Mouse (Mus musculus): ENCODE data around the gene Trrap. TPM values are rescaled to one million over a fixed set of nuclear protein-coding genes. Genes with fewer than 3 reads are reported as not detected.

The Trrap gene
- polyA plus RNA-seq, 1 experiment from 2014 or later, result 91.9 TPM

GRCm38 (mm10) chr5:144755191-144755590 is 12.3 kb upstream of the Trrap start:
- DNase-seq (ENCODE audit: low spot score), result no peak
- H3K9me3 ChIP-seq (replicated peaks), result no peaks in the 10 kb centered on the region
- no peak overlapping the region for H3K4me3 ChIP-seq
- peaks cover 19% of the 10 kb centered on the region; the same call in 1 of the 2 replicates for H3K27me3 ChIP-seq (ENCODE audit: low read depth, poor library complexity, severe bottlenecking)
- 80% methylated on average over 10 of the region's 10 CpGs for WGBS
- H3K27ac ChIP-seq, result no peak overlapping the region
- H3K36me3 ChIP-seq, result no peaks in the 10 kb centered on the region
- peaks cover 10% of the 10 kb centered on the region for H3K4me1 ChIP-seq

DNA sequence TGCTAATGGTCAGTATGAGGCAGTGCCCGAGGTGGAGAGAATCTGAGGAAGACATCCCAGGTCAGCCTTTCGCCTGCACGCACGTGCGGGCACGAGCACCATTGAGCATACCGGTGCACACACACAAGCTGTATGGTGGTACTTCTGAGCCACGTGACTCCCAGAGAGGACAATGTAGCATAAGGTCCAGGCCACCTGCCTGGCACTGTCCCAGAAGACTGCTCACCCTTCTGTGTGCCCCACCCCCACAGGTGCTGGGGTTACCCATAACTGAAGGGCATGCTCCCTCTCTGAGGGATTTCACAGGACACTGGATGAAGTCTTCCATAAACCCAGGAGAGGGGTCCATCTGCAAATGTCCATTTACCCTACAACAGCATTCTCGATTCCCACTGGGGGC is 10.1 kb upstream of the Trrap start:
- peaks cover 40% of the 10 kb centered on the region for H3K27me3 ChIP-seq (ENCODE audit: low read depth, poor library complexity, severe bottlenecking)
- no peak overlapping the region for H3K4me3 ChIP-seq
- DNase-seq (ENCODE audit: low spot score), result no peak
- no peaks in the 10 kb centered on the region for H3K9me3 ChIP-seq (replicated peaks)
- WGBS, result 85% methylated on average over 9 of the region's 9 CpGs
- H3K36me3 ChIP-seq, result no peaks in the 10 kb centered on the region
- H3K27ac ChIP-seq, result no peak overlapping the region
- H3K4me1 ChIP-seq, result peaks cover 15% of the 10 kb centered on the region

GRCm38 (mm10) chr5:144758422-144758821 is 9.1 kb upstream of the Trrap start:
- H3K27ac ChIP-seq, result no peak overlapping the region
- peaks cover 49% of the 10 kb centered on the region for H3K27me3 ChIP-seq (ENCODE audit: low read depth, poor library complexity, severe bottlenecking)
- H3K4me1 ChIP-seq, result peaks cover 12% of the 10 kb centered on the region
- no peaks in the 10 kb centered on the region for H3K9me3 ChIP-seq (replicated peaks)
- H3K36me3 ChIP-seq, result no peaks in the 10 kb centered on the region
- H3K4me3 ChIP-seq, result no peak overlapping the region
- no peak for DNase-seq (ENCODE audit: low spot score)
- WGBS, result 19% methylated on average over 8 of the region's 8 CpGs

GRCm38 (mm10) chr5:144761161-144761868 is 6.2 kb upstream of the Trrap start, which contains the start of gene Tmem130:
Gene Tmem130 (minus strand): TSS chr5:144761818.
- peaks cover 12% of the 10 kb centered on the region for H3K4me1 ChIP-seq
- peak; percentile 49 for DNase-seq (ENCODE audit: low spot score)
- H3K9me3 ChIP-seq (replicated peaks), result no peaks in the 10 kb centered on the region
- H3K27ac ChIP-seq, result no peak within 1 kb of the TSS
- peak within 1 kb of the TSS; percentile 46 for H3K4me3 ChIP-seq
- peaks cover 49% of the 10 kb centered on the region for H3K27me3 ChIP-seq (ENCODE audit: low read depth, poor library complexity, severe bottlenecking)
- WGBS, result 2% methylated on average over 38 of the region's 38 CpGs
- no peaks in the 10 kb centered on the region for H3K36me3 ChIP-seq

- no peak overlapping the region for H3K27ac ChIP-seq
- no peak overlapping the region for H3K4me3 ChIP-seq
- H3K27me3 ChIP-seq (ENCODE audit: low read depth, poor library complexity, severe bottlenecking), result peaks cover 24% of the 10 kb centered on the region
- peaks cover 19% of the 10 kb centered on the region for H3K4me1 ChIP-seq
- DNase-seq (ENCODE audit: low spot score), result no peak
- H3K36me3 ChIP-seq, result peaks cover 18% of the 10 kb centered on the region
- WGBS, result 85% methylated on average over 7 of the region's 7 CpGs
- H3K9me3 ChIP-seq (replicated peaks), result no peaks in the 10 kb centered on the region
Measured at GRCm38 (mm10) chr5:144766026-144766425, 1.5 kb upstream of the Trrap start.

DNA sequence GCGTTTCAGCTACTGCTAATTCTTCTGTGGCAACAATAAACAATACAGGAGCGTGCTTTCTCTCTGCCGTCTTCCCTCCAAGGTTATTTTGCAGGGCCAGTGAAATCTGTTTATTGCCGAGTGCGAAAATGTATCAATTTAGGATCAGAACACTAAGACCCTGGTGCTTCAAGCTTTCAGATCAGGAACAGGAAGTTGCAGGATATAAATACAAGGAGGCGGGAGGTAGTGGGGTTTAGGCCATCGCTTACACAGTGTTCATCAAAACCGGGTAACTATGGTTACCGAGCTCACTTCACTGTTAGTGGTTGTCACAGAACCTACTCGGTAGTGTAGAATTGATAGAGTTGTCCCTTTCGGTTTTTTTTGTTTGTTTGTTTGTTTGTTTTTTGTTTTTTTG is 886 bp upstream of the Trrap start:
- Histone ChIP-seq H3K27me3 (ENCODE audit: low read depth, poor library complexity, severe bottlenecking) (peaks cover 17% of the 10 kb centered on the region), H3K9me3 (replicated peaks) (no peaks in the 10 kb centered on the region), H3K27ac (no peak overlapping the region), H3K4me3 (no peak overlapping the region), H3K36me3 (peaks cover 24% of the 10 kb centered on the region), H3K4me1 (peaks cover 13% of the 10 kb centered on the region)
- DNase-seq (ENCODE audit: low spot score), result no peak
- WGBS, result 92% methylated on average over 11 of the region's 11 CpGs

GRCm38 (mm10) chr5:144767911-144768841 is 644 bp downstream of the Trrap start:
- under 1% methylated on average over 92 of the region's 92 CpGs for WGBS
- H3K9me3 ChIP-seq (replicated peaks), result no peaks in the 10 kb centered on the region
- H3K4me3 ChIP-seq, result peak overlapping the region; percentile 89
- peaks cover 38% of the 10 kb centered on the region for H3K36me3 ChIP-seq
- peaks cover 13% of the 10 kb centered on the region for H3K4me1 ChIP-seq
- DNase-seq (ENCODE audit: low spot score), result peak; percentile 95
- peak overlapping the region; percentile 98 for H3K27ac ChIP-seq
- H3K27me3 ChIP-seq (ENCODE audit: low read depth, poor library complexity, severe bottlenecking), result peaks cover 2% of the 10 kb centered on the region; the same call in 1 of the 2 replicates

DNA sequence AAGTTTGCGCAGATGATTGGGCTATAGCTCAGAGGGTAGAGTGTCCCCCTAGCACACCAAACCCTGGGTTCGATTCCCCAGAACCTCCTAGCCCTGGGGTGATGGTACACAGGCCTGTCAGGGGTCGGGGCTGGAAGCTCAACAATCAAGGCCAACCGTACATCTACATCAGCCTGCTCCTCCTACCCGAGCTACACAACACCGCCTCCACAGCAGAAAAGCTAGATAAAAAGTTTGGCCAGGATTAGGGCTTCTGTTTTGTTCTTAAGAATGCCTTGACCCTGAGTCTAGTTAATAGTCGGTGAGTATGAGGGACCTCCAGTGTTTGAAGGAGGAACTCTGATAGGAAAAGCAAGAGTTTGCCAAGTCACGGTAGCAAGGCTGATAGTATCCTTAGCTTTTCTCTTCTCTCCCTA is 1.5 kb downstream of the Trrap start:
- 41% methylated on average over 8 of the region's 8 CpGs for WGBS
- Histone ChIP-seq H3K36me3 (peaks cover 46% of the 10 kb centered on the region), H3K4me1 (peaks cover 13% of the 10 kb centered on the region), H3K27me3 (ENCODE audit: low read depth, poor library complexity, severe bottlenecking) (no peaks in the 10 kb centered on the region), H3K4me3 (peak overlapping the region; percentile 89), H3K9me3 (replicated peaks) (no peaks in the 10 kb centered on the region), H3K27ac (peak overlapping the region; percentile 98)
- DNase-seq (ENCODE audit: low spot score), result no peak

DNA sequence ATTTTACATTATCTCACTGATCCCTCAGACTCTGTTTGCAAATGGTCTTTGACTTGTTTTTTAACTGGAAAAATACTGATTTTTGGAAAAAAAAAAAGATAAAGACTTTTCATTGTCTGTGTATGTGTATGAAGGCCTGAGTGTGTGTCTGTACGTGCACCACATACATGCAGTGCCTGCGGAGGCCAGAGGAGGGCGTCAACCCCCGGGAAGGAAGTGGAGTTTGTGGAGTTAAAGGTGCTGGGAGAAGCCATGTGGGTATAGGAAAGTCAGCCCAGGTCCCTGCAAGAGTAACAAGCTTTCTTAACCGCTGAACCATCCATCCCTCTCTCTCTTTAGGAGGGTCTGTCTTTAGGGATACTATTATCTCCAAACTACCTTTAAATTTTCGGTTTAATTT is 5.7 kb downstream of the Trrap start:
- H3K36me3 ChIP-seq, result peaks cover 87% of the 10 kb centered on the region

GRCm38 (mm10) chr5:144780654-144781053 is 13.1 kb downstream of the Trrap start:
- Histone ChIP-seq H3K36me3 (peaks cover 99% of the 10 kb centered on the region), H3K27ac (no peak overlapping the region), H3K4me3 (no peak overlapping the region), H3K4me1 (no peaks in the 10 kb centered on the region), H3K9me3 (replicated peaks) (no peaks in the 10 kb centered on the region), H3K27me3 (ENCODE audit: low read depth, poor library complexity, severe bottlenecking) (no peaks in the 10 kb centered on the region)
- WGBS, result 90% methylated on average over 8 of the region's 8 CpGs
- DNase-seq (ENCODE audit: low spot score), result no peak

More for the DNA sequence above, 5.7 kb downstream of the Trrap start:
- no peak for DNase-seq (ENCODE audit: low spot score)
- H3K27me3 ChIP-seq (ENCODE audit: low read depth, poor library complexity, severe bottlenecking), result no peaks in the 10 kb centered on the region
- peaks cover 10% of the 10 kb centered on the region for H3K4me1 ChIP-seq
- H3K9me3 ChIP-seq (replicated peaks), result no peaks in the 10 kb centered on the region
- H3K4me3 ChIP-seq, result no peak overlapping the region
- WGBS, result 92% methylated on average over 6 of the region's 6 CpGs
- no peak overlapping the region for H3K27ac ChIP-seq

DNA sequence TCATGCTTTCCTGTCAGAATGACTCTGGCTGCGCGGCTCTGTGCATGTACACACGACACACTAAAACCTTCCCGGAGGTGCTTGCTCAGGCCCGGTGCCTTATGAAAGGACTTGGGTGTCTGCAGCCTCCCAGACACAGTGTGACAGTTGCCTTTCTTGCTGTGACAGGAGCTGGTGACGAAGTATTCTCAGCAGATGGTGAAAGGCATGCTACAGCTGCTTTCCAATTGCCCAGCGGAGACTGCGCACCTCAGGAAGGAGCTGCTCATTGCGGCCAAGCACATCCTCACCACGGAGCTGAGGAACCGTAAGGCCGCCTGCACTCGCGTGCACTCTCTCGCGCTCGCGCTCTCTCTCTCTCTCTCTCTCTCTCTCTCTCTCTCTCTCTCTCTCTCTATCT is 18.9 kb downstream of the Trrap start:
- Histone ChIP-seq H3K36me3 (peaks cover 100% of the 10 kb centered on the region), H3K9me3 (replicated peaks) (no peaks in the 10 kb centered on the region), H3K4me1 (no peaks in the 10 kb centered on the region), H3K4me3 (no peak overlapping the region), H3K27me3 (ENCODE audit: low read depth, poor library complexity, severe bottlenecking) (no peaks in the 10 kb centered on the region), H3K27ac (no peak overlapping the region)
- WGBS, result 96% methylated on average over 18 of the region's 18 CpGs
- DNase-seq (ENCODE audit: low spot score), result no peak

GRCm38 (mm10) chr5:144793374-144793773 is 25.8 kb downstream of the Trrap start:
- WGBS, result 85% methylated on average over 5 of the region's 5 CpGs
- no peak for DNase-seq (ENCODE audit: low spot score)
- Histone ChIP-seq H3K27ac (no peak overlapping the region), H3K4me3 (no peak overlapping the region), H3K4me1 (no peaks in the 10 kb centered on the region), H3K27me3 (ENCODE audit: low read depth, poor library complexity, severe bottlenecking) (no peaks in the 10 kb centered on the region), H3K36me3 (peaks cover 100% of the 10 kb centered on the region), H3K9me3 (replicated peaks) (no peaks in the 10 kb centered on the region)

DNA sequence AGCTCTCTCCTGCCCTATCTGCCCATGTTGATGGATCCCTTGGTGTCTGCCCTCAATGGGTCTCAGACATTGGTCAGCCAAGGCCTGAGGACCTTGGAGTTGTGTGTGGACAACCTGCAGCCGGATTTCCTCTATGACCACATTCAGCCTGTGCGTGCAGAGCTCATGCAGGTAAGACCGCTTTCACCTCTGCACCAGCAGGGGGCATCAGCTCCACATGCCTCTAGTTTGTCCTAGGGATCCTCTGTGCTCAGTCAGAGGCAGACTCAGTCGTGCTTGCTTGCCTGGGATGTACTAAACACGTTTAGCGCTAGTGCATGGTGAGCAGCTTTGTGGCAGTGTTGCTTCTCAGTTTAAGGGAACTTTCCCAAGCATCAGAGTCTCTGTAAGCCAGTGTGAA is 27.2 kb downstream of the Trrap start:
- H3K4me1 ChIP-seq, result no peaks in the 10 kb centered on the region
- no peaks in the 10 kb centered on the region for H3K27me3 ChIP-seq (ENCODE audit: low read depth, poor library complexity, severe bottlenecking)
- H3K27ac ChIP-seq, result no peak overlapping the region
- no peaks in the 10 kb centered on the region for H3K9me3 ChIP-seq (replicated peaks)
- 81% methylated on average over 6 of the region's 6 CpGs for WGBS
- peak; percentile 41 for DNase-seq (ENCODE audit: low spot score)
- H3K4me3 ChIP-seq, result no peak overlapping the region
- peaks cover 100% of the 10 kb centered on the region for H3K36me3 ChIP-seq
